Mouse (Mus musculus): ENCODE measurements at regions not wholly inside any gene's neighbourhood (a gene's known extent, or its start where the extent isn't known, plus 50 kb on each side); places are given as distances from the start of the nearest gene placed in this dataset.
A peak's percentile ranks its signal among the peaks of the same experiment; 100 is the strongest.

DNA sequence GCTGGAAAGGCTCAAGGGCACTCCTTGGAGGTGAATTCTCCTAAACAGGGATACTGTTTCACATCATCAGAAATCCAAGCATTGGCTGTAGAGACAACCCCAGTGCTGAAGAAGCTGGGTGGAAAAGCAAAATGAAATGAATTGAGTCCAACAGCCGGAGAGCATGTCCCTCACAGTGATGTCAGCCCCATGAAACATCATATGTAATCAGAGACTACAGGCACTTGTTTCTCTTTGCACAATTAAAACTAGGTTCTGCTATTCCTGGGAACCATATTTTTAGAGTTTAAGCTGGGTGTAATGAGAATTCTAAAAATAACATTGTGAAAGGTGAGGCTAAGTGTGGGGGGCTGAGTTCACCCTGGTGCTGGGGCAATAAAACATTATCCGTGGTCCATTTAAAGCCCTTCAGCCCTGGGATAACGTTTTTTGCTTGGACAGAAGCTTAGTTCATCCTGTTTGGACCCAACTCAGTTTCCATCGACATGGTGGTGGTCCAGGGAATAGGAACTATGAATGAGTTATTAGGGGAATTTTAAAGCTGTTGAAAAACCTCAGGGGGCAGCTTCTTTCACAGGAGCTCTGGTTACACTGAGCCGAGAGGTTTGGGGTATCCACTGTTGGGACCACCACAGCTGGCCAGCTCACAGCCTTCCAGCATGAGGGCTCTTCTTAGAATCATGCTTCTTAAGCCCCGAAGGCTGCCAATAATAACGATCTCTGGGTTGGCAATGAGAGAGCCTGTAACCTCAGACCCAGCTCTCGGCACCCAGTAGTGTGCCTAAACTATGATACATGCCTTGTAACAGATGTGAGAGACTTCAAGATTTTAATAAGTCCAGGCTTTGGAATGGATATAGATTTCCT is 206.0 kb upstream of the Dusp10 start:
- Histone ChIP-seq H3K27me3 (ENCODE audit: control insufficient read depth, insufficient read depth, low read length) (no peaks in the 10 kb centered on the region), H3K4me1 (ENCODE audit: control insufficient read depth, insufficient read depth, insufficient read length) (peaks cover 11% of the 10 kb centered on the region; the same call in 1 of the 2 replicates), H3K4me3 (ENCODE audit: extremely low read depth, insufficient read depth, insufficient read length) (no peak overlapping the region), H3K36me3 (ENCODE audit: control insufficient read depth, insufficient read depth, low read length) (no peaks in the 10 kb centered on the region), H3K27ac (ENCODE audit: insufficient read depth, low read length) (no peak overlapping the region)
- DNase-seq (ENCODE audit: low read depth in 1 of 2, low spot score in 2 of 2), result no peak
- 84% methylated on average over 8 of the region's 8 CpGs for WGBS
- TF ChIP-seq CTCF (IDR thresholded peaks at IDR 0.05; ENCODE audit: extremely low read depth, insufficient read depth, insufficient read length, insufficient replicate concordance) (no peak), POLR2A (IDR thresholded peaks at IDR 0.05; ENCODE audit: low read depth, low read length) (no peak)

- no peaks in the 10 kb centered on the region for H3K36me3 ChIP-seq (ENCODE audit: control insufficient read depth, insufficient read depth, low read length)
- 80% methylated on average over 2 of the region's 2 CpGs for WGBS
- peaks cover 9% of the 10 kb centered on the region; the same call in 1 of the 2 replicates for H3K4me1 ChIP-seq (ENCODE audit: control insufficient read depth, insufficient read depth, insufficient read length)
- H3K27me3 ChIP-seq (ENCODE audit: control insufficient read depth, insufficient read depth, low read length), result no peaks in the 10 kb centered on the region
- H3K4me3 ChIP-seq (ENCODE audit: extremely low read depth, insufficient read depth, insufficient read length), result no peak overlapping the region
- no peak for DNase-seq (ENCODE audit: low read depth in 1 of 2, low spot score in 2 of 2)
- TF ChIP-seq CTCF (IDR thresholded peaks at IDR 0.05; ENCODE audit: extremely low read depth, insufficient read depth, insufficient read length, insufficient replicate concordance) (no peak), POLR2A (IDR thresholded peaks at IDR 0.05; ENCODE audit: low read depth, low read length) (no peak)
- no peak overlapping the region for H3K27ac ChIP-seq (ENCODE audit: insufficient read depth, low read length)
These were observed 204.9 kb upstream of the Dusp10 start for GRCm38 (mm10) chr1:183808168-183808567.

DNA sequence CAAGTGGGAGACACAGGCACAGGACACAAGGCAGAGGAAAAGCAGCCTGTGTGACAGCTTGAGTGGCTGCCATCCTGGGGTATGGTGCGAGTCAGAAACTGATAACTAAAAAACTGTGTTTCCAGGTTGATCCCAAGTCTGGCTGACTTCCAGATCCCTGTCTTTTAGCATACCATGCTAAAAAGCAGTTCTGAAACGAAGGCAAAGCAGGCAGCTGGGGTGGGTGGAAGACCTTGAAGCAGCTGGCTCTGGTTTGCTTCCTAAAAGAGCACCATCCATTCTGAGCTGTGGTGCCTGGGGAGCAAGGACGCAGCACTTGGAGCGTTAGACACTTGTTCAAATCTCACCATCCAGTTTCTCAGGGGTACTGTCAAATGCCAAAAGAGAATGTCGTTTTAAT is 192.5 kb upstream of the Dusp10 start:
- TF ChIP-seq CTCF (IDR thresholded peaks at IDR 0.05; ENCODE audit: extremely low read depth, insufficient read depth, insufficient read length, insufficient replicate concordance) (no peak), POLR2A (IDR thresholded peaks at IDR 0.05; ENCODE audit: low read depth, low read length) (no peak)
- Histone ChIP-seq H3K4me1 (ENCODE audit: control insufficient read depth, insufficient read depth, insufficient read length) (no peaks in the 10 kb centered on the region), H3K27ac (ENCODE audit: insufficient read depth, low read length) (no peak overlapping the region), H3K36me3 (ENCODE audit: control insufficient read depth, insufficient read depth, low read length) (no peaks in the 10 kb centered on the region), H3K27me3 (ENCODE audit: control insufficient read depth, insufficient read depth, low read length) (no peaks in the 10 kb centered on the region), H3K4me3 (ENCODE audit: extremely low read depth, insufficient read depth, insufficient read length) (no peak overlapping the region)
- WGBS, result 74% methylated on average over 5 of the region's 5 CpGs
- no peak for DNase-seq (ENCODE audit: low read depth in 1 of 2, low spot score in 2 of 2)

DNA sequence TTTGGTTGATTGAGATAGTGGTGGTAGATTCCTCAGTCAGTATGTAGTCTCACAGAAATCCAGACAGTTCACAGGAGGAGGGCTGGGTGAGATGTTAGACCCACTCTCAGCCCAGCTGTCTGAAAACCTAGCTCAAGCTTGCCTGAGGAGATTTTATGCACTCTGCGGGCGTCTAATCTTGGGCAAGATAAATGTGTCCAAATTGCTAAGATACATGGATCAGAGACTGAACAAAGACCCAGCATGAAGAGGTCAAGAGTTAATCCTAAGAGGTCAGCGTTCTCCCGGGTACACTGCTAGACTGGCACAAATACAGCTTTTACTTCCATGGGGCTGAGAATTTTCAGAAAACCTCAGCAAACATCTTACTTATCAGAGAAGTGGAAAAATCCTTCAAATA is 186.8 kb upstream of the Dusp10 start:
- Histone ChIP-seq H3K27ac (ENCODE audit: insufficient read depth, low read length) (no peak overlapping the region), H3K4me1 (ENCODE audit: control insufficient read depth, insufficient read depth, insufficient read length) (no peaks in the 10 kb centered on the region), H3K4me3 (ENCODE audit: extremely low read depth, insufficient read depth, insufficient read length) (no peak overlapping the region), H3K36me3 (ENCODE audit: control insufficient read depth, insufficient read depth, low read length) (no peaks in the 10 kb centered on the region), H3K27me3 (ENCODE audit: control insufficient read depth, insufficient read depth, low read length) (no peaks in the 10 kb centered on the region)
- TF ChIP-seq CTCF (IDR thresholded peaks at IDR 0.05; ENCODE audit: extremely low read depth, insufficient read depth, insufficient read length, insufficient replicate concordance) (no peak), POLR2A (IDR thresholded peaks at IDR 0.05; ENCODE audit: low read depth, low read length) (no peak)
- 87% methylated on average over 4 of the region's 4 CpGs for WGBS
- no peak for DNase-seq (ENCODE audit: low read depth in 1 of 2, low spot score in 2 of 2)

DNA sequence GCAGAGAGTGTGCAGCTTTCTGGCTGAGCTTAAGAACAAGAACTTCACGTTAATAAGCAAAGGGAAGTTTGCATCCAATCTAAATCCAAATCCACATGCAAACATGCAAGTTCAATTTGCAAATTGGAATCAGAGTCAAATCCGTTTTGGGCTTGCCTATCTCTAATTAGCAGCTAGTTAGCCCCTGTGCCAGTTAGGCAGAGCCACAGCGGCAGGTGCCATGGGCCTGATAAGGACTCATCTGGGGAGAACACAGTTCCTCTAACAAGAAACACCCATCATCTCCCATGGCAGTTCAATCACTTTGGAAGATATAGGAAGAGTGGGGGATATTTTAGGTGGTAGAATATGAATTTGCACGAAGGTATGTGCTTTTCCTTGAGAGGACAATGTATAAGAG is 168.0 kb upstream of the Dusp10 start:
- no peak for DNase-seq (ENCODE audit: low read depth in 1 of 2, low spot score in 2 of 2)
- Histone ChIP-seq H3K4me1 (ENCODE audit: control insufficient read depth, insufficient read depth, insufficient read length) (no peaks in the 10 kb centered on the region), H3K27ac (ENCODE audit: insufficient read depth, low read length) (no peak overlapping the region), H3K4me3 (ENCODE audit: extremely low read depth, insufficient read depth, insufficient read length) (no peak overlapping the region), H3K36me3 (ENCODE audit: control insufficient read depth, insufficient read depth, low read length) (no peaks in the 10 kb centered on the region), H3K27me3 (ENCODE audit: control insufficient read depth, insufficient read depth, low read length) (no peaks in the 10 kb centered on the region)
- TF ChIP-seq POLR2A (IDR thresholded peaks at IDR 0.05; ENCODE audit: low read depth, low read length), result no peak
- 71% methylated on average over 4 of the region's 4 CpGs for WGBS

GRCm38 (mm10) chr1:183853956-183854613 is 159.0 kb upstream of the Dusp10 start:
- WGBS, result 74% methylated on average over 3 of the region's 3 CpGs
- no peak overlapping the region for H3K27ac ChIP-seq (ENCODE audit: insufficient read depth, low read length)
- H3K27me3 ChIP-seq (ENCODE audit: control insufficient read depth, insufficient read depth, low read length), result no peaks in the 10 kb centered on the region
- H3K4me1 ChIP-seq (ENCODE audit: control insufficient read depth, insufficient read depth, insufficient read length), result no peaks in the 10 kb centered on the region; the same call in 1 of the 2 replicates
- no peaks in the 10 kb centered on the region for H3K36me3 ChIP-seq (ENCODE audit: control insufficient read depth, insufficient read depth, low read length)
- DNase-seq (ENCODE audit: low read depth in 1 of 2, low spot score in 2 of 2), result peak in 1 of 2 experiments; percentile 18
- no peak for TF ChIP-seq POLR2A (IDR thresholded peaks at IDR 0.05; ENCODE audit: low read depth, low read length)
- TF ChIP-seq CTCF (IDR thresholded peaks at IDR 0.05; ENCODE audit: extremely low read depth, insufficient read depth, insufficient read length, insufficient replicate concordance), result peak; percentile 4; the same call in 1 of the 2 replicates
- no peak overlapping the region for H3K4me3 ChIP-seq (ENCODE audit: extremely low read depth, insufficient read depth, insufficient read length)

DNA sequence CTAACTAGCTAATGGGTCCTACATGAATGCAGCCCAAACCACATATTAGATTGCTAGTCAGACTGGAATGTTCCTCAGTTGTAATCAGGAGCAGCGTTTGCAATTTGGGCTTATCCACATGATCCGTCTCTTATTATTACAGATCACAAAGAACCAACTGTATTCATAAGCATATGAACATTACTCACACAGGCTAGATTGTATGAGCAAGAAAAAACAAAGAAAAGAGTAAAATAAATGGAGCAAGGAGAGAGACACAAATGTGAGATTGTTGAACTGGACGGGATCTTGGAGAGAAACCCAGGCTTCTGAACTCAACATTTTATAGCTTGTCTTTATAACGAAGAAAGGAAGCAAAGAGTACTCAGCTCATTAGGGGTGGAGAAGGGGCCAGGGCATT is 148.0 kb upstream of the Dusp10 start:
- H3K4me1 ChIP-seq (ENCODE audit: control insufficient read depth, insufficient read depth, insufficient read length), result peaks cover 4% of the 10 kb centered on the region; the same call in 1 of the 2 replicates
- TF ChIP-seq CTCF (IDR thresholded peaks at IDR 0.05; ENCODE audit: extremely low read depth, insufficient read depth, insufficient read length, insufficient replicate concordance) (no peak), POLR2A (IDR thresholded peaks at IDR 0.05; ENCODE audit: low read depth, low read length) (no peak)
- H3K27me3 ChIP-seq (ENCODE audit: control insufficient read depth, insufficient read depth, low read length), result no peaks in the 10 kb centered on the region
- WGBS, result 89% methylated on average over 4 of the region's 4 CpGs
- no peak overlapping the region for H3K27ac ChIP-seq (ENCODE audit: insufficient read depth, low read length)
- H3K36me3 ChIP-seq (ENCODE audit: control insufficient read depth, insufficient read depth, low read length), result no peaks in the 10 kb centered on the region
- no peak overlapping the region for H3K4me3 ChIP-seq (ENCODE audit: extremely low read depth, insufficient read depth, insufficient read length)
- DNase-seq (ENCODE audit: low read depth in 1 of 2, low spot score in 2 of 2), result no peak
